Mouse (Mus musculus): ENCODE measurements at regions not wholly inside any gene's neighbourhood (a gene's known extent, or its start where the extent isn't known, plus 50 kb on each side); places are given as distances from the start of the nearest gene placed in this dataset.

GRCm38 (mm10) chr15:62740746-62741145 lies 1104.2 kb downstream of the Gsdmc2 start:
- TF ChIP-seq CTCF (IDR thresholded peaks at IDR 0.05; ENCODE audit: extremely low read depth, insufficient read depth, insufficient read length, insufficient replicate concordance) (no peak), POLR2A (IDR thresholded peaks at IDR 0.05; ENCODE audit: low read depth, low read length) (no peak)

Data from spleen, adult 2 months (tissue).